In genomic region chr3:28019727-28020126, GRCm38 (mm10) we compare ENCODE assay signal across 13 mouse cellular contexts.
"Had no signal": no experiment of that assay in that cellular context is flagged by ENCODE, and none has a peak within 500 bp of the region (broad histone marks: within the 10 kb centered on the region; RNA-seq: fewer than 3 reads in every experiment).

No protein-coding gene starts in this region.

- H3K4me2 ChIP-seq: limb, embryonic 12.5 days; midbrain, embryonic 13.5 days; neural tube, embryonic 12.5 days had no signal

- H3K27me3 ChIP-seq: limb, embryonic 12.5 days; midbrain, embryonic 13.5 days; neural tube, embryonic 12.5 days had no signal

- H3K9ac ChIP-seq: limb, embryonic 12.5 days; liver, embryonic 14.5 days; midbrain, embryonic 13.5 days; neural tube, embryonic 12.5 days had no signal

- ATAC-seq: lung, postnatal 0 days; midbrain, embryonic 13.5 days had no signal

- H3K36me3 ChIP-seq: limb, embryonic 12.5 days; midbrain, embryonic 13.5 days; neural tube, embryonic 12.5 days had no signal

- H3K4me1 ChIP-seq: limb, embryonic 12.5 days; midbrain, embryonic 13.5 days; neural tube, embryonic 12.5 days had no signal

- DNase-seq: kidney, postnatal 10 days; kidney, postnatal 4 days; liver; lung, adult 2 months; lung, postnatal 36 days; thymus, postnatal 4 days had no signal

- H3K9me3 ChIP-seq: midbrain, embryonic 13.5 days; neural tube, embryonic 12.5 days had no signal

- H3K4me3 ChIP-seq: layer of hippocampus, adult 2 months; limb, embryonic 12.5 days; midbrain, embryonic 13.5 days; neural tube, embryonic 12.5 days had no signal

- H3K27ac ChIP-seq: layer of hippocampus, adult 2 months; limb, embryonic 12.5 days; liver, embryonic 14.5 days; midbrain, embryonic 13.5 days; neural tube, embryonic 12.5 days; stomach, postnatal 0 days had no signal
